Mouse (Mus musculus): ENCODE results near the gene Itpr2.

Itpr2 gene

GRCm38 (mm10) chr6:146135291-146135690 is 366.7 kb downstream of the Itpr2 start:
- ATAC-seq (ENCODE audit: insufficient number of reproducible peaks, low FRiP score, low TSS enrichment): no peak

- no peak for ATAC-seq (ENCODE audit: insufficient number of reproducible peaks, low FRiP score, low TSS enrichment)
Measured at GRCm38 (mm10) chr6:146133921-146134320, 368.1 kb downstream of the Itpr2 start.

- no peak for ATAC-seq (ENCODE audit: insufficient number of reproducible peaks, low FRiP score, low TSS enrichment)
Measured at GRCm38 (mm10) chr6:146129066-146129465, 373.0 kb downstream of the Itpr2 start.

- ATAC-seq (ENCODE audit: insufficient number of reproducible peaks, low FRiP score, low TSS enrichment): peak; percentile 96
Measured at GRCm38 (mm10) chr6:146126823-146127681, 375.0 kb downstream of the Itpr2 start.

GRCm38 (mm10) chr6:146125621-146126020 is 376.4 kb downstream of the Itpr2 start:
- no peak for ATAC-seq (ENCODE audit: insufficient number of reproducible peaks, low FRiP score, low TSS enrichment)

- no peak for ATAC-seq (ENCODE audit: insufficient number of reproducible peaks, low FRiP score, low TSS enrichment)
Measured at GRCm38 (mm10) chr6:146124479-146124878, 377.5 kb downstream of the Itpr2 start.

GRCm38 (mm10) chr6:146123656-146124055 is 378.4 kb downstream of the Itpr2 start:
- ATAC-seq (ENCODE audit: insufficient number of reproducible peaks, low FRiP score, low TSS enrichment): no peak

GRCm38 (mm10) chr6:146120172-146120571 is 381.9 kb downstream of the Itpr2 start:
- ATAC-seq (ENCODE audit: insufficient number of reproducible peaks, low FRiP score, low TSS enrichment): no peak

GRCm38 (mm10) chr6:146114731-146115302 is 387.2 kb downstream of the Itpr2 start:
- no peak for ATAC-seq (ENCODE audit: insufficient number of reproducible peaks, low FRiP score, low TSS enrichment)

- no peak for ATAC-seq (ENCODE audit: insufficient number of reproducible peaks, low FRiP score, low TSS enrichment)
Measured at GRCm38 (mm10) chr6:146114071-146114470, 388.0 kb downstream of the Itpr2 start.

GRCm38 (mm10) chr6:146113085-146113484 is 388.9 kb downstream of the Itpr2 start:
- ATAC-seq (ENCODE audit: insufficient number of reproducible peaks, low FRiP score, low TSS enrichment): no peak

- ATAC-seq (ENCODE audit: insufficient number of reproducible peaks, low FRiP score, low TSS enrichment): no peak
Measured at GRCm38 (mm10) chr6:146112211-146112610, 389.8 kb downstream of the Itpr2 start.

GRCm38 (mm10) chr6:146111781-146112180 is 390.2 kb downstream of the Itpr2 start:
- no peak for ATAC-seq (ENCODE audit: insufficient number of reproducible peaks, low FRiP score, low TSS enrichment)

- no peak for ATAC-seq (ENCODE audit: insufficient number of reproducible peaks, low FRiP score, low TSS enrichment)
Measured at GRCm38 (mm10) chr6:146110832-146111741, 390.9 kb downstream of the Itpr2 start.

GRCm38 (mm10) chr6:146110425-146110824 is 391.6 kb downstream of the Itpr2 start:
- no peak for ATAC-seq (ENCODE audit: insufficient number of reproducible peaks, low FRiP score, low TSS enrichment)

GRCm38 (mm10) chr6:146108695-146109094 is 393.3 kb downstream of the Itpr2 start:
- ATAC-seq (ENCODE audit: insufficient number of reproducible peaks, low FRiP score, low TSS enrichment): no peak

GRCm38 (mm10) chr6:146107117-146107832 is 394.7 kb downstream of the Itpr2 start:
- no peak for ATAC-seq (ENCODE audit: insufficient number of reproducible peaks, low FRiP score, low TSS enrichment)

- no peak for ATAC-seq (ENCODE audit: insufficient number of reproducible peaks, low FRiP score, low TSS enrichment)
Measured at GRCm38 (mm10) chr6:146083056-146083961, 418.7 kb downstream of the Itpr2 start.

- no peak for ATAC-seq (ENCODE audit: insufficient number of reproducible peaks, low FRiP score, low TSS enrichment)
Measured at GRCm38 (mm10) chr6:146082476-146082875, 419.5 kb downstream of the Itpr2 start.
